Mouse (Mus musculus) C2C12 (cell line): Measurements from ENCODE around the gene Psmd13.

Experiments
- CEBPB ChIP-seq: IDR thresholded peaks from one replicate; pipeline ENCODE4 v1.6.1; 2011; ENCODE audit warnings: low read depth, mild to moderate bottlenecking, control low read depth, moderate library complexity
- CTCF ChIP-seq: IDR thresholded peaks from one replicate; pipeline ENCODE4 v1.5.1; 2011; ENCODE audit not compliant: control insufficient read depth, insufficient read depth, insufficient read length
- MAX ChIP-seq: IDR thresholded peaks from one replicate; pipeline ENCODE4 v1.6.1; 2011; ENCODE audit warnings: mild to moderate bottlenecking, control low read depth
- MYOD1 ChIP-seq: IDR thresholded peaks from one replicate; pipeline ENCODE4 v1.6.1; 2011; ENCODE audit warnings: low read depth; ENCODE audit not compliant: control insufficient read depth, insufficient read length
- MYOG ChIP-seq: IDR thresholded peaks from one replicate; pipeline ENCODE4 v1.6.1; 2011; ENCODE audit not compliant: control insufficient read depth, insufficient read length; ENCODE audit errors: extremely low read depth
- USF1 ChIP-seq: IDR thresholded peaks from one replicate; pipeline ENCODE4 v1.6.1; 2011; ENCODE audit warnings: low read depth, mild to moderate bottlenecking, control low read depth, moderate library complexity

- TF ChIP-seq MYOG (no peak), USF1 (no peak), MAX (no peak), CTCF (no peak), MYOD1 (no peak), CEBPB (no peak)
Measured at GRCm38 (mm10) chr7:140880865-140881515, 778 bp upstream of the Psmd13 start.
